22 mouse cellular contexts compared by ENCODE assay signal in the genomic region with DNA sequence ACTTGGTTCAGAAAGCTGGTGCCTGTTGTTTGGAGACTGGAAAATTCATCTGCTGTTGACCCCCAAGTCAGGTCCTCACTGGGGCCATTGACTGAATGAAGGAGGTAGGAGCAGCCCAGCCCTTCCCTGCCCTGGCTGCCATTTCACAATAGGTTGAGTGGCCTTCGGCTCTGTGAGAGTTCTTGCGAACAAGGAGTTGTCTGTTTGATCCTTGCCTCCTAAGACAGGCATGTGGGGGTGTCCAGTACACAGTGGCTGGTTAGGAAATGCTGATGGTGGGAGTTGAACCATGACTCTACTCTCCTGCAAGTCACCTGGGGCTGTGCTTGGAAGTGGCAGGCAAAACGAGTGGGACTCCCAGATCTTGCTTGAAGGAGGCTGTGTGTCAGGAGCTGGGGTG. TPM values are rescaled to one million over a fixed set of nuclear protein-coding genes. Genes with fewer than 3 reads are reported as not detected.
DNase-seq lines count a peak whose midpoint lies in the region; ATAC-seq and TF ChIP-seq lines count a peak whose summit lies in the region.
"Had no signal": no experiment of that assay in that cellular context is flagged by ENCODE, and none has a peak within 500 bp of the region (broad histone marks: within the 10 kb centered on the region; RNA-seq: fewer than 3 reads in every experiment).

No protein-coding gene starts in this region.

- peak overlapping the region; percentile 91; the same call in 1 of the 2 replicates for H3K4me3 ChIP-seq in E14TG2a.4 (replicated peaks; ENCODE audit: low read length)
- no peak overlapping the region for H3K4me3 ChIP-seq in intestine, embryonic 16.5 days (ENCODE audit: low read length)

- H3K27me3 ChIP-seq in E14TG2a.4 (ENCODE audit: insufficient read depth, low read length): no peaks in the 10 kb centered on the region
- no peaks in the 10 kb centered on the region for H3K27me3 ChIP-seq in intestine, embryonic 16.5 days (replicated peaks; ENCODE audit: control insufficient read depth, insufficient read depth, low read length)
- H3K27me3 ChIP-seq: heart, embryonic 13.5 days had no signal

- H3K9ac ChIP-seq in intestine, embryonic 16.5 days (ENCODE audit: low read depth, low read length): peak overlapping the region; percentile 58; the same call in 1 of the 2 replicates
- H3K9ac ChIP-seq: forebrain, postnatal 0 days; hindbrain, embryonic 15.5 days had no signal

- peak; percentile 87 for DNase-seq in fat pad, adult 2 months (ENCODE audit: extremely low read depth, low read depth, low spot score)
- DNase-seq in yolk sac, embryonic 10.5 days (ENCODE audit: low spot score): peak; percentile 70
- DNase-seq: adrenal gland, adult 8-10 months; adrenal gland, postnatal 25 days; cerebellum, adult 11-12 months; cerebellum, adult 8-10 months; cerebellum, postnatal 36 days; embryo, embryonic 11 days; forebrain, postnatal 0 days; gastrocnemius, adult 2 months; gastrocnemius, postnatal 14 days; heart, adult 18-20 months; heart, postnatal 14 days had no signal

- TF ChIP-seq CTCF in E14TG2a.4 (conservative IDR thresholded peaks at IDR 0.05; ENCODE audit: low read length): no peak

- H3K9me3 ChIP-seq in E14TG2a.4 (ENCODE audit: low read length): no peaks in the 10 kb centered on the region
- H3K9me3 ChIP-seq in intestine, embryonic 16.5 days (ENCODE audit: control insufficient read depth, low read length): no peaks in the 10 kb centered on the region
- H3K9me3 ChIP-seq: heart, embryonic 10.5 days; heart, embryonic 13.5 days; hindbrain, embryonic 15.5 days had no signal

- no peak for ATAC-seq in intestine, embryonic 16.5 days
- no peak for ATAC-seq in activated CD4-positive, CD25-positive, alpha-beta regulatory T cell, adult 4 months
- no peak for ATAC-seq in CD4-positive, CD25-positive, alpha-beta regulatory T cell, adult 4 months

- peaks cover 7% of the 10 kb centered on the region for H3K36me3 ChIP-seq in E14TG2a.4 (ENCODE audit: insufficient read depth, low read length)
- 0 out of 2 replicates have a peak, but pooled peaks cover 2% of the 10 kb centered on the region for H3K36me3 ChIP-seq in intestine, embryonic 16.5 days (ENCODE audit: control insufficient read depth, insufficient read depth, low read length)
- H3K36me3 ChIP-seq: G1E; heart, embryonic 10.5 days; heart, embryonic 13.5 days; hindbrain, embryonic 15.5 days had no signal

- H3K4me2 ChIP-seq in intestine, embryonic 16.5 days (ENCODE audit: low read depth, low read length): no peak overlapping the region

- H3K4me1 ChIP-seq in E14TG2a.4 (replicated peaks; ENCODE audit: low read depth, low read length): peaks cover 86% of the 10 kb centered on the region
- H3K4me1 ChIP-seq in intestine, embryonic 16.5 days (ENCODE audit: control insufficient read depth, insufficient read depth, low read length): peaks cover 60% of the 10 kb centered on the region

- peak overlapping the region; percentile 86 for H3K27ac ChIP-seq in intestine, embryonic 16.5 days (ENCODE audit: low read length)
- H3K27ac ChIP-seq: heart, embryonic 13.5 days; hindbrain, embryonic 15.5 days had no signal

- 62% methylated on average over 3 of the region's 3 CpGs for WGBS in intestine, embryonic 16.5 days

RNA-seq across cellular contexts. Expression of gene Prr5, which starts 10.4 kb away (rescaled TPM):
- 69.1 and 81.3 TPM in 2 replicates for polyA plus RNA-seq in intestine, embryonic 16.5 days (2015; fragmentation: Nextera tagmentation; extraction: Ambion mirVana)
- not detected for polyA plus RNA-seq in activated CD4-positive, CD25-positive, alpha-beta regulatory T cell, adult 4 months (2017; shearing (Covaris generic))
- under 1 TPM in 1 of 2 experiments, not detected in 1; 0.56 TPM for polyA plus RNA-seq in CD4-positive, CD25-positive, alpha-beta regulatory T cell, adult 4 months (2017; shearing (Covaris generic))
- polyA plus RNA-seq: G1E had no signal

RNA-seq across cellular contexts. Expression of gene Arhgap8, which starts 40.1 kb away (rescaled TPM):
- polyA plus RNA-seq in intestine, embryonic 16.5 days (2015; fragmentation: Nextera tagmentation; extraction: Ambion mirVana): 14.3 and 16.3 TPM in 2 replicates
- not detected for polyA plus RNA-seq in activated CD4-positive, CD25-positive, alpha-beta regulatory T cell, adult 4 months (2017; shearing (Covaris generic))
- not detected for polyA plus RNA-seq in CD4-positive, CD25-positive, alpha-beta regulatory T cell, adult 4 months (2017; shearing (Covaris generic))
- polyA plus RNA-seq: C2C12, G1E had no signal

Comparison
In these comparisons a context has a peak if more than half of its experiments do, and no peak if none do; other contexts are left out.
1. RNA of gene Prr5, which starts 10.4 kb away (polyA plus RNA-seq): 69.1 to 81.3 TPM in intestine, embryonic 16.5 days; 0.56 TPM in CD4-positive, CD25-positive, alpha-beta regulatory T cell, adult 4 months and not detected in activated CD4-positive, CD25-positive, alpha-beta regulatory T cell, adult 4 months; every median in the first group is over 10 times any median in the second.
2. RNA of gene Arhgap8, which starts 40.1 kb away (polyA plus RNA-seq): 14.3 to 16.3 TPM in intestine, embryonic 16.5 days; not detected in CD4-positive, CD25-positive, alpha-beta regulatory T cell, adult 4 months and not detected in activated CD4-positive, CD25-positive, alpha-beta regulatory T cell, adult 4 months; every median in the first group is over 10 times any median in the second.